Mouse (Mus musculus) frontal cortex, postnatal 36 days (tissue): ENCODE results near the gene Sf3a1.
"Not testable (repeated sequence)": the region's sequence is repeated elsewhere in the genome, so short reads cannot be mapped to it uniquely, and the experiment has no call there.

Experiments used
- DNase-seq, 2 experiments: peaks; one replicate each; pipeline ENCODE4 v3.0.0; 2022; ENCODE audit warnings: low spot score in 2 of 2

Gene Sf3a1

DNA sequence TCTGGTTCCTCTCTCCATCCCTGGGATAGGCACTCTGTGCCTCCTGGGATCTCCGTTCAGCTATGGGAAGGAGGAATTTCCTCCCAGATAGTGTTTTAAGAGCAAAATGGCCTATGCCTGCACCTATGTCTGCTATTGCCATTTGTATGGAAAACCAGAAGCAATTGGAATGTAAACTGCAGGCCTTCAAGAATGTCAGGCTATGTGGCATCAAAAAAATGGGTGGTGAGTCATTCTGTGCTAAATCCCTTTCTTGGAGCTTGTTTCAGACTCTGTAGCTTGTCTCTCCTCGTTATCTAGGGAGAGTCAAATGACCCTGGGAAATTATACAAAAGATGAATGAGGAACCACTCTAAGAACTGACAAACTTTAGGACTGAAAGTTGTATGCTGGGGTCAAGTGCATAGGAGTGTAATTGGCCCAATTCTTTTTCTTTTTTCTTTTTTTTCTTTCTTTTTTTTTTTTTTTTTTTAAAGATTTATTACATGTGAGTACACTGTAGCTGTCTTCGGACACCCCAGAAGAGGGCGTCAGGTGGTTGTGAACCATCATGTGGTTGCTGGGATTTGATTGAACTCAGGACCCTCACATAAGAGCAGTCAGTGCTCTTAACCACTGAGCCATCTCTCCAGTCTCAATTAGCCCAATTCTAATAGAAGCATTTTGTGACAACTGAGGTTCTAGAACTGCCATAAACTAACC lies 24.3 kb downstream of the Sf3a1 start:
- DNase-seq: no peak

DNA sequence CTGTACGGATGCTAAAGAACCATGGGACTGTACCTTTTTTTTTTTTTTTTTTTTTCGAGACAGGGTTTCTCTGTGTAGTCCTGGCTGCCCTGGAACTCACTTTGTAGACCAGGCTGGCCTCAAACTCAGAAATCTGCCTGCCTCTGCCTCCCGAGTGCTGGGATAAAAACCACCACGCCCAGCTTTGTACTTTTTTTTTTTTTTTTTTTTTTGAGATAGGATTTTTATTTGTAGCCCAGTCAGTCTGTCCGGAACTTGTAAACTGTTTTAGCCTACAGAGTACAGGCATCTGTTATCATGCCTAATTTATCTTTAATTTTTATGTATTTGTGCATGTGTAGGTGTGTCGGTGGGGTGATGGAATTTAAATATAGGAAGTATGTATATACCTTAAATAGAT lies 25.3 kb downstream of the Sf3a1 start:
- DNase-seq: not testable (repeated sequence)

DNA sequence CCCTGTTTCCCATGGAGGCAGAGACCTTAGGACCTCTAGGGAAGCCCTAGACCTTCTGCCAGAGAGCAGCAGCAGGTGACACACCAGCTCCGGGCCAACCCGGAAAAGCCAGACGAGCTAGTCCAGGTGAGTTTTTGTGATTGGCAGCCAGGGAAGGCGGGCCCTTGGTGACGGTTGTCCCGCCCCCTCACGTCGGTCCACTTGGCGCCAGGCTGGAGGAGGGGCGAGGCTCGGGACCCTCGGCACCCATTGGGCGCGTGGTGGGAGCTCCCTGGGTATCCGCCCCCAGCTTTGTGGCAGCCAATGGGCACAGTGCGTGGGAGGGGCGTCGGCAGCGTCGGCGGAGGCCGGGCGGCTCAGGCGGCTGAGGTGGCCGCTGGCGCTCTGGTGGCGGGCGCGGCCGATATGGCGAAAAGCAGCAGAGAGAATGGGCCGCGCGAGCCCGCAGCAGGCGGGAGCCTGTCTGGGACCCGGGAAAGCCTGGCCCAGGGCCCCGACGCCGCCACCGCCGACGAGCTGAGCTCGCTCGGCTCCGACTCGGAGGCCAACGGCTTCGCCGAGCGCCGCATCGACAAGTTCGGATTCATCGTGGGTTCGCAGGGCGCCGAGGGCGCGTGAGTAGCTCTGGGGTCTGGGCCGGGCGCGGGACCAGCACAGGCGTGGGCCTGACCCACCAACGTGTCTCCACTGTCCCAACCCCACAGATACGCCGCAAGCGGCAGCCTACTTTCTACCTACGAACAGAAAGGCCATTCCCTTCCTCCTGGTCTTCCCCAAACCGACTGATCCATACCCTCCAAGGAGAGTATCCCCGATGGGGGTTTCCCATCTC lies 26.6 kb downstream of the Sf3a1 start, which contains the start of gene Tbc1d10a:
Gene Tbc1d10a (plus strand): TSS at position 304 of the 832 bp plus-strand sequence.
- peak; percentile 97 to 98 for DNase-seq

DNA sequence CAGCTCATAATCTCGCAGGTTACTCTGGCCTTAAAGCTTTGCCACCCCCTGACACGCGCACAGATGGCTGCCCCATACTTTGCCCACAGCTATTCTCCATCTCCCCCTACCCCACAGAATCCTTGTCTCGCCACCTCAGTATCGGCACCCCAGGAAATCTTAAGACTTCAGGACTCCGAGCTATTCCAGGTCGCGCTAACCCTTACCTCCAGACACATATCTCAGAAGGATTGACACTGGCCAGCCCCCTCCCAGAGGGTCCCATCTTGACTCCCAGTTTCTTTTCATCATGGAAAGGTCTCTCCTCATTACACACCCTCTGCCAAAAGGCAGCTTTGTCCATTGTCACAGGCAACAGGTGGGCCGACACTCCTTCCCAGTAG lies 27.2 kb downstream of the Sf3a1 start:
- DNase-seq: no peak

DNA sequence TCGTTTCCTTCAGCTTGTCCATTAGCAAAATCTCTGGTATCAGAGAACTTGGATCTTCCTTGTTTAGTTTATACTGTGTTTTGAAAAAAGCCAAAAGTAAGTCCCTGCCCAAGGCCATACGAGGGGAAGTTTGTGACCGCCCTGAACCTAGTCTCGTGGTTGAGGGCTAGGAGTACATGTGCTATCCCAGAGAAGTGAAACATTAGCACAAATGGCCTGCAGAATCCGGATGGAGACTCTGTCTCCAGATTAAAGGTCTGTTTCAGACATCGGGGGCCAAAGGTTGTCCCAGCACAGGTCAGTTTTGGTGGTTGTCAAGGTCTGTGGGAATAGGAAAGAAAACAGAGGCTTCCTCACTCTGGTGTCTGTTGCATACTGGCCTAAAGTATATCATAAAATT lies 29.0 kb downstream of the Sf3a1 start:
- no peak for DNase-seq

DNA sequence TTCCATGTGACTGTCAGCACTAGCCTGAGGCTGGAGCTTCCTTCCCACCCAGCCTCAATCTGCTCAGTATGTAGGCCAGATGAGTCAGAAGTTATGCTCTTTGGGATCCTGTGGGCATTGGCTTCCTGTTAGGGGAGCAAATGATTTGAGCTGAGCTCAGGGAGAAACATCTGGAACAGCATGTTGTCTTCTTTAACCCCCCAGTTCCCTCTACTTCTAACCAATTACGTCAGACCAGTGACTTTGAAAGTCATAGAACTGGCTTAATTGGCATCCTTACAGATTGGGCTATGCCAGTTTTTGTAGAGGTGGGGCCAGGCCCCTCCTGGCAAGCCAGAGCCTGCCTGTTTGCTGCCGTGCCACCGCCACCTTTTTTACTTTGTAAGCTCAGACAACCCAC lies 30.5 kb downstream of the Sf3a1 start:
- DNase-seq: no peak

DNA sequence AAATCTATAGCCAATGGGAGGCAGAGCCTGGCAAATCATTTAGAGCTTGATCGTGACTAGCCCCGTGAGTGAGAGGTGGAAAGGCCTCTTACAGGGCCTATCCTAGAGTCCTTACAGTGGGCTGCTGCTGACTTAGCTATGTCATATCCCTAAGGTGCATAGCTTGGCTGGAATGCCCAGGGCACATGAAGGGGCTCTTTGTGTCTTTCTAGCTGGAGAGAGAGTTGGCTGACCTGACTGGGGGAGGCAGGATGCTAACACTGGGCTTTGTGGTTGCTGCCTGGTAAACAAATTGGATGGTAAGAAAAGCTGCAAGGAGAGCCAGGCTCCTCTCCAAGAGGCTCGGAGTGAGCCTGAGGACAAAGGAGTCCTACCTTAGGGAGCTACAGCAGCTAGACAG lies 32.6 kb downstream of the Sf3a1 start:
- no peak for DNase-seq

DNA sequence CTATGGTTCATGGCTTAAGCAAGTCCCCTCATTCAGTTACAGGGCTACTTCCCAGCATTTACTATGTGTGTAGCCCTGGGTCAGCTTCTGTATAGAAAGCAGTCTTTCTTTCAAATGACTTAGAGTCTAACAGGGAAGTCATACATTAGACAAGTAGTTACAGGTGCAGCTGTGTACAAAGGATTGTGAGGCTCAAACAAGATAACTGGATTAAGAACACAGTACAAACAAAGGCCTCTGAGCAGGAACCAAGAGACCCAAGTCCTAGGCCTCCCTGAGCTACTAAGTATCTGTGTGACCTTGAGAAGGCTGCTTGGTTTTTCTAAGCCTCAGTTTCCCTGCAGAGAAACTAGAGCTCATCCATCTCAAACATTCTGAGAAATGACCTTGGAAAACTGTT lies 33.3 kb downstream of the Sf3a1 start:
- DNase-seq: no peak

DNA sequence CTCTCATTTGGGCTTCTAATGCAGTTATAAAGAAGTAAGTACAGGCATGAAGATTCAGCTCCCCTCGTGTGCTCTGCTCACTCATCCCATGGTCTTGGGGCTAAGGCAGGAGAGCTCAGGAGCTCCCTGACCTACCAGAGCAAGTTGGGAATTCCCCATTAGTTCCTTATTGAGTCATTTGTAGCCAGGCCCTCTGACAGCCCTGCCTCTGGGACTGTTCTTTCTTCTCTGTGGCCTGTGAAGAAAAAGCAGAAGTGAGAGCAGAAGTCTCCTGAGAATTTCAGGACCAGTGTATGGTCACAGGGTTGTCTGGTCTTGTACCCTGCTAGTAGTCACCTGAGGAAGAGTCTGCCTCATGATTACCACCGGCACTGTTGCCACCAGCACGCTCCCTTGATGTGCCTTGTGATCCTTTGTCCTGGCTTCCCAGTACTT lies 35.5 kb downstream of the Sf3a1 start:
- no peak for DNase-seq

DNA sequence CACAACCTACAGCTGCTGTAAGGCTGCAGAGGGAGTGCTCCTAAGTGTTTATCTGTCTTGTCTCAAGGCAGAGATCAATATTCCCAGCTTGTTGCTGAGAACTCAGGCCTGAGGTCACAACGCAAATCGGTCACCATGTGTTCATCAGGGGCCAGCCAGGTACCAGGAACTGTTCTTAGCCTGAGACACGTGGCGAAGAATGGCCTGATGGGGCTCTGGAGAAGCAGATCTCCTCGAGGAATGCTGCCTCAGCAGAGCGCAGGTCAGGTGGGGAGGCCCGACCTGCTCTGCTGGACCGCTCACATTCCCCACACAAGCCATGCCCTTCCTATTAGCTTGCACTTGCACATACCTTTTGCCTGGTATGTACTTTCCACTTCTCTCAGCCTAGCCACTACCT lies 36.5 kb downstream of the Sf3a1 start:
- DNase-seq: no peak

DNA sequence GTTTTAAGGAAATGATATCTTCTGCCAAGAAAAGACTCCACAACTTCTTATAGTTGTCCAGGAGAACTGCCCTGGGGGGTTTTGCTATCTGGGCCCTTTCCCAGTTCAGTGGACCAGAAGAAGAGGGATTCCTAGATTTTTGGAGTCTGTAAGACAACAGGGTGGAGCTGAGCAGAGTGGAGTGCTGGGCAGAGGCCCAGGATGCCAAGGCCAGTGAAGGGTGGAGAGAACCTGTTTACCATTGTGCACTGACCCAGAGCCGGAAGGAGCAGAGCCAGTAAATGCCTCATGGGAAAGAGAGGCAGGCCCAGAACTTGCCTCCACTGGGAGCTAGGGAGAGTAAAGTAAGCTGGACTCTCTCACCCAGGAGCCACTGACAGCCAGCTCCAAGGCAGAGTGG lies 37.5 kb downstream of the Sf3a1 start:
- no peak for DNase-seq

DNA sequence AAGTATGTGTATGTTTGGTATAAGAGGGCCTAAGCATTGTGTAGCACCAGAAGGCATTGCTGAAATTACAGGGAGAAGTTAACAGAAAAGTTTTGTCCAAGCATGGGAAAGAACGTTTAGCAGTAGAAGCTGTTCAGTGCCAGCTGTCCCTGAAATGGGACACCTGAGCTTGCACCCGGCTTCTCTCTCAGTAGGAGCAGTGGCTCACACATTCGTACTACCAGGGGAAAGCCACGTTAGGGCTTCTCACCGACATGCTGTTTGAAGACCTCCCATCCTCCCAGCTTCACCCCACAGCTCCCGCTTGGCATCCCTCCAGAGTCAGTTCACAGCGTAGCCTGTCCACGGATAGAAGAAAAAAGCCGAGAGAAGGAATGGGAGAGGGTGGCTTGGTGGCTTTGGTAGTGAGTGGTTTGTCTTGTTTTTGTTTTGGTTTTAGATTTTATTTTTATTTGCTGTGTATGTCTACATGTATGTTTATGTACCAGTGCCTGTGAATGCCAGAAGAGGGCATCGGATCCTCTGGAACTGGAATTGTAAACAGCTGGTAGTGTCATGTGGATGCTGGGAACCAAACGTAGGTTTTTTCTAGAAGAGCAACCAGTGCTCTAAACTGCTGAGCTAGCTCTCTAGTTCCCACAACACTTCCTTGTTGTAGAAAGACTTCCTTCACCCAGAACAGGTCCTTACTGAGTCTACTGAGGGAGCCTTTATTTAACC lies 42.0 kb downstream of the Sf3a1 start:
- DNase-seq: no peak

DNA sequence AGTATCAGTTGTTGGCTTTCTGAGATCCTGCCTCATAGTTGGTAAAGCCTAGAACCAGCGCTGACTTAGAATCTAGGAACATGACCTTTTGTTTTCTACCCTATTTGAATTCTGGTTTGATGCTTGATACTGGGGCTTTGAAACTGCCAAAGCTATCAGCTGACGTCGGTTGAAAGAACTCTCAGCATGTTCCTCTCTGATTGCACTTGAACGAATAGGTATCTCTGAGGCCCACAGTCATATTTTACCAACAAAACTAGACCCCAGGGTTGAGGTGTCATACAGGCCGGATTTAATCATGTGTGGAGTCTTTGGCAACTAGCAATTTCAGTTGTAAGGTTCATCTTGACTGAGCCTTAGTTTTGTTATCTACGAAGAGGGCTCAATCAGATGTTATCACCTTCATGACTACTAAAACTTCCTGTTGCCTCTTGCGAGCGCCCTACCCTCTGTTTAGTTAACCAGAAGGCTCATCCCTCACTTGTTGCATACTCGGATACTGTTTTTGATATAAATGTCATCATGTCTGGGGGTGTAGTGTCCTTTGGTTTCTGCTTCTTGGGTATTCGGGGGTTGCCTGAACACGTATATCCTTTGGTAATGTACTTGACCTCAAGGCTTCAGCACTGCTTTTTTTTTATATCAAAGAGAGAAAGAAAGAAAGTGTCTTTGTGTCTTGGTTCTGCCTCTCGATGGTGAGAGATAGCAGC lies 43.0 kb downstream of the Sf3a1 start:
- DNase-seq: no peak

DNA sequence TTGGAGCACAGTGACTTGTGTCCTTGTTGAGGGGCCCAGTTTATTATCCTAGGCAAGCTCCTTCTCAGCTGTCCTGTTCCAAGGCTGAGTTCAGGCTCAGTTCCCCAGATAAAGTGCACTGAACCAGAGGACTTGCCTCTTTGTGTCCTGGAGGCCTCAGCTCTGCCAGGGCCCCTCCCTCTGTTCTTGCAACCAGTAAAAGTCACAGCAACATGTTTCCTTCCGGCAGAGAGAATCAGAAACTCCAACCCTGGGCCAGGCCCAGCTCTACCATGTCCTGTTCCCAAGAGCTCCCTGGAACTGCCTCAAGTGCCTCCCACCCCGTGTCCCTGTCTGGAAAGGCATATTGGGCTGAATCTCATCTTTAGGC lies 43.5 kb downstream of the Sf3a1 start:
- no peak for DNase-seq

DNA sequence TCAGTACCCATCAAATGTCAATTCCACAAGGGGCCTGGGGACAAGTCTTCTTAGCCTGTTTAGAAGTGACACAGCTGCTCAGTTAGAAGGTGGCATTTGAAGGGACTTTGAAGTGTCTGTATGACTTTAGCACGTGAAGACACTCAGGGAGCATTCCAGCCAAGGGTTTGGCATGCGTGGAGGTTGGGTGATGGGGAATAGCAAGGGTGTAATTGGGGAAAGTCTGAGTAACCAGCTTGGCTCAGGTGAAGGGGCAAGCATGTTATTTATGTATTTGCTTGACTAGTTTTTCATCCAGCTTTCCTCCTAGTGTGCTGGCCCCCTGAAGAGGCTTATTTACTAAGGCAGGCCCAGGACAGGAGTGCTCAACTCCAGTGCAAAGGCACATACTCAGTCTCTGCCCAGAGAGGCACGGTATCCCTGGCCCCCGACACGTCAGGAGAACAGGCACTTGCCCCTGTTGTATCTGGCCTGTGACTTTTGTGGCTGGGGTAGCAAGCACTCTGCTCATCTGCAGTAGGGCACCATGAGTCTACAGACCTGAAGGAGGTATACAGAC lies 45.0 kb downstream of the Sf3a1 start:
- no peak for DNase-seq

DNA sequence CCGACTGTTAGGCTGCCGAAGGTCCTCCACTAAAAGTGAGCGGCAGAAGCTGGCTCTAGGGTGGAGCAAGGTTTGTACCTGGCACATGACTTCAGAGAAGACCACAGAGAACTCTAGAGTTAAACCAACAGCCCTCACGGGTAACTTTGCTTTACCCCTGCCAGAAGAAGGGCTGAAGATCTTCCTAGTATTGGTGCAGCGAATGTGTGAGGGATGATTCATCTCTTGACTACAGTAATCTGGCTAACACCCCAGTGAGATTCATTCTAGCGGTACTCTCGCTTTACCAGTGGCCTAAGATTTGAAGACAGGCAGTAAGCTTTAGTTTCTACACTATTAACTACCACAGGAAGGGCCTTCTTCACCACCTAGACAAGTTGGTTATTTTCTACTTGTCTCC lies 45.8 kb downstream of the Sf3a1 start:
- DNase-seq: no peak

DNA sequence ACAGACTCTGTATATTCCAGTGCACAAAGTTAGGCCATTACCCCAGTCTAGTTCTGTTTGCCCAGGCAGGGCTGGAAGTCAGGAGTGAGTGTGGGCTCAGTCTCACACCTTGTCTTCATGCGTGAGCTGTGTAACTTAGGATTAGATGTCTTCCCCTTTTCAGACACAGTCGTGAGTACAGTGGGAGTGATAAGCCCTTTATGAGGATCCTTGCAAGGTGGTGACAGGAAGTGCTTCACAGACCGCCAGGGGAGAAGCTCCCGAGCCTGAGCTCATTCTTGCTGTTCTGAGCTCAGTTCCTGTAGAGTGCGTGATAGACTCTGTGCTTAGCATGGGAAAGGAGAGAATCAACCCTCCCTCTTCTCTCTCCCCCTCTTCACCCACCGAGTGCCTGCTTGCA lies 46.4 kb downstream of the Sf3a1 start:
- no peak for DNase-seq

DNA sequence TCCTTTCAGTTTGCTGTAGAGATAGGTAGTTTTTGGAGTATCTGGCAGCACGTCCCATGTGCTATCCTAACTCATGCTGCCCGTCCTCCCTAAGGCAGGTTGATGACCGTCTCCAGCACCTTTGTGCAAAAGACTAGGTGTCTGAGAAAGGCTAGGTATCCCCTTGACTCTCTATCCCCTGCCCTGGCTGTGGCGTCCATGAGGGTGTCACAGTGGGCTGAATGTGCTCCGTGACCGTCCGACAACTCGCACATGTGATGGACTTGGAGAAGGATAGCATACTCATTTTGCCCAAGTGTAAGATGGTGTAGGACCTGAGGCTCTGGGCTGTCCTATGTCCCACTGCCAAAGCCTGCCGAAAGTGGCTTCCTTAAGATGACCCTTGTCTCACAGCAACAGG lies 47.5 kb downstream of the Sf3a1 start:
- no peak for DNase-seq

DNA sequence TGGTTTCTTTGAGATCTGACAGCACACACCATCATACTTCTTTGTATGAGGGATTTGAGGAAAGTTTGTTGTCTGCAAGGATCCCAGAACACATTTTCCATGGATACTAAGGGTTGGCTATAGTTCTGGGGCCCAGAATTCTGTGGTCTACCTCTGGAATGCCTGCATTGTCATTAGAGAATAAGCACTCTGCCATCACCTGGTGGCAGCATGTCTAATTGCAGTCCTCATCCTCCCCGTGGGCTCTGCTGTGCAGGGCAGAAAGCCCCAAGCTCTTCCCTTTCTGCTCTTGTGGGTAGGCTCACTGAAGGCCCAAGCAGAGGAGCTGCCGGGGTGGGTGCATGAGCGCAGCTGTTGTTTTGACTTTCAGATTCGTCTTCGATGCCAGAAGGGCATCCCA lies 49.4 kb downstream of the Sf3a1 start:
- no peak for DNase-seq

DNA sequence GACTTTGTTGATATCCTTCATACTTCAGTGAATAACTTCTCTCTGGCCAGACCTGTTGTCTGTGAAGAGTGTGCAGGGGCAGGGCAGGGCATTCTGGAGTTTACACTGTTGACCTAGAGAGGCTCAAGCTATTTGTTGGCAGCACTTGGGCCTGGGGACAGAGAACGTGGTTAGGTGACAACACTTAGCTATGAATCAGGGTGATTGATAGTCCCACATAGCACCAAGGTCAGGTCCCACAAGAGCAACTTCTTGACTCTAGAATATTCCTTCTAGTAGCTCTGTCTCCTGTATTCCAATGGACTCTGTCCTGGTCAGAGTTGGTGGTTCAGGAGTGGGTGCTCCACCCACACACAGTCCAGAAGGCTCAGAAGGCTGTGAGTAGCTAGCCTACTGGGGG lies 50.6 kb downstream of the Sf3a1 start:
- no peak for DNase-seq

DNA sequence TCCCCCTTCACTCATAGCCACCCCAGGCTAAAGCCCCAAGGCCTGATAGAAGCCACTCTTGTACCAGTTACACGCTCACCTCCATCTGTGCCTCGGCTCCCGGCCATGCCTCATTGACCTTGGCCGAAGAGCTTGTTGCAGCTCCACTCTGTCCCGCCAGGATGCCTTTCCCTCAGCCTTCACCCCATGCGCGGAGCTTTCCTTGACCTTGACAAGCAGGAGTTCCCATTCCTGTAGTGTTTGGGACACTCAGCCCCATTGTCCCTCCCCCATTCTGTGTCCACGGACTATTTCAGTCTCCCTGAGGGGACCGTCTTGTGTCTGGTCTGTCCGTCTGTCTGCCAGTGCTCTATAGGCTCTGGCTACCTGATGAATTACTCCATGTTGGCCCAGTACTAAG lies 53.0 kb downstream of the Sf3a1 start:
- no peak for DNase-seq

DNA sequence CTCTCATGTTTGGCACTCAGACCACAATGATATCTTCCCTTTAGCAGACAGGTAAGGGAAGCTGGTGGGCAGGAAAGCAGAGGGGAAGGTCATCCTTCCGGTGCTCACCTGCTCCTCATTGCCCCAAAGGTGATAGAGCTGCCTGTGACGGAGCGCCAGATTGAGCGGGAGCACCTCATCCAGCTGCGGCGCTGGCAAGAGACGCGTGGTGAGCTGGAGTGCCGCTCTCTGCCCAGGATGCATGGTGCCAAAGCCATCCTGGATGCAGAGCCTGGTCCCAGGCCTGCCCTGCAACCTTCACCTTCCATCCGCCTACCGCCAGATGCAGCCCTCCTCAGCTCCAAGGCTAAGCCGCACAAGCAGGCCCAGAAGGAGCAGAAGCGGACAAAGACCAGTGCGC lies 54.4 kb downstream of the Sf3a1 start:
- DNase-seq: no peak
